Mouse (Mus musculus) R1 (cell line): ENCODE data around the gene Ldah.

Source experiments
- DNase-seq: peaks from one replicate; pipeline ENCODE4 v3.0.0-alpha.2; 2018; ENCODE audit warnings: low read depth, low spot score

Ldah gene

DNA sequence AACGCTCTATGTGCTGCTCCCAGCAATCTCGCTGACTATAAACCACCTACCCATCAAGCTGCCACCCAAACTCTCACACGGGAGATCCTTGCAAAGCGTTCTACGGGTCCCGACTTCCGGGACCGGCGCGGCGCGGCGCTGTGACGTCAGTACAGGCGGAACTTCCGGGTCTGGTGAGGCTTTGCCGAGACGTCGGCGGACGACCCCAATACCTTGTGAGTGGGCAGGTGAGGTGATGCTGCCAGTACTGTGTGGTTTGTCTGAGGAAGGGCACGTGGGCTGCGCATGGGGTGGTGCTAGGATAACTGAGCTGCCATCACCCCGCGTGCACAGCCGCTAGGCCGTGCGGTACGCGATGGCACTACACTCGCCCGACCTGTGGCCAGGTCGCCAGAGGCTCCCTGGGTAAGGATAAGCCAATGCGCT lies at the start of gene Ldah:
Ldah (plus strand) TSS at position 130 of the 426 bp plus-strand sequence.
- peak; percentile 90 for DNase-seq

- DNase-seq = no peak
Measured at GRCm38 (mm10) chr12:8167743-8168142, 40.2 kb upstream of the Ldah start.

DNA sequence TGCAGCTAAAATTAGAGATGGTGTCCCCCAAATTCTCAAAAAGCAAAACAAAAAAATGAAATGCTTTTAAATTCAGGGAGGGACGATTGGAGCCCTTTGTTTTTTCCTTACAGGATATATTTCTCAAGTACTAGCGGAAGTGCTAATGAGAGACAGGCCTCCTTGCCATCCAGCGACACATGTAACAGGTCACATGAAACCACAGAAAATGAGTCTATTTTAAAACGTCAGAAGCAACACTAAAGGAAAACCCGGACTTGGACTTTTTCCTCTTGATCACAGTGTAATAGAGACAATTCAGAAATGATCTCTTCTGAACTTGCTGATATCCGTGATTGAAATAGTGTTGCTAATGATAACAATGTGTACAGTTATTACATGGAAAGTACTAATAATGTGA lies 27.0 kb upstream of the Ldah start:
- no peak for DNase-seq

- DNase-seq = no peak
Measured at GRCm38 (mm10) chr12:8181744-8182143, 26.2 kb upstream of the Ldah start.

- DNase-seq = no peak
Measured at GRCm38 (mm10) chr12:8184518-8184917, 23.4 kb upstream of the Ldah start.

- DNase-seq = peak; percentile 33
Measured at GRCm38 (mm10) chr12:8188161-8188560, 19.7 kb upstream of the Ldah start.

GRCm38 (mm10) chr12:8188796-8189535 lies 18.9 kb upstream of the Ldah start:
- DNase-seq = peak; percentile 64

- DNase-seq = no peak
Measured at GRCm38 (mm10) chr12:8189722-8190121, 18.2 kb upstream of the Ldah start.

DNA sequence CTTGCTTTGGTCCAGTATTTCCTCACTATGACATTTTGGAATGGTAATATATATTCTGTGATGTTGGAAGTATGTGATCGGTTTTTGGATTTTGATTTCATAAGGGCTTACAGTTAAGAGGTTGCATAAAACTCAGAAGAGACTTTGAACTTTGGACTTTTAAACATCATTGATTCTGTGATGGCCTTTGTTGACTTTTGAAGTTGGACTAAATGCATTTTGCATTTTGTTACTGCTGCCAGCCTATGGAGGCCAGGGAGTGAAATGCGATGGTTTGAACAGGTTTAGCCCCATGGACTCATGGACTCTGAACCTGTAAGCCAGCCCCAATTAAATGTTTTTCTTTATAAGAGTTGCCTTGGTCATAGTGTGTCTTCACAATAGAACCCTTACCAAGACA lies 2.2 kb upstream of the Ldah start:
- DNase-seq = no peak

DNA sequence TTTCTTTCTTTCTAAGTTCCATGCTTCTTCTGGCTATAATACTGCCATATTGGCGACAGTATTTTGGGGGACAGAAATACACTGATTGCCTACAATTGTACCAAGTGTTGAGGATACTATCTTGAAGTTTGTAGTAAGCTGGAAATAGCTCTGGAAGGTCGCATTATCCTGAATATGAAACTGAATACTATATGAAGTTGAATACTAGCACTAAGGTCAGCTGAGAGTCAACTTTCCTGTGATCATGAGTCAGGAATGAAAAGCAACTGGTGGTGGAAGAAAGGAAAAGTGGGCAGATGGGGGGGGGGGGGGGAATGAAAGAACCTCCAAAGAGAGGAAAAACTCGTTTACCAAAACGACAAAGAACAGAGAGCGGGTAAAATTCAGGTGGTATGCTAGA lies 329 bp upstream of the Ldah start:
- DNase-seq = no peak

DNA sequence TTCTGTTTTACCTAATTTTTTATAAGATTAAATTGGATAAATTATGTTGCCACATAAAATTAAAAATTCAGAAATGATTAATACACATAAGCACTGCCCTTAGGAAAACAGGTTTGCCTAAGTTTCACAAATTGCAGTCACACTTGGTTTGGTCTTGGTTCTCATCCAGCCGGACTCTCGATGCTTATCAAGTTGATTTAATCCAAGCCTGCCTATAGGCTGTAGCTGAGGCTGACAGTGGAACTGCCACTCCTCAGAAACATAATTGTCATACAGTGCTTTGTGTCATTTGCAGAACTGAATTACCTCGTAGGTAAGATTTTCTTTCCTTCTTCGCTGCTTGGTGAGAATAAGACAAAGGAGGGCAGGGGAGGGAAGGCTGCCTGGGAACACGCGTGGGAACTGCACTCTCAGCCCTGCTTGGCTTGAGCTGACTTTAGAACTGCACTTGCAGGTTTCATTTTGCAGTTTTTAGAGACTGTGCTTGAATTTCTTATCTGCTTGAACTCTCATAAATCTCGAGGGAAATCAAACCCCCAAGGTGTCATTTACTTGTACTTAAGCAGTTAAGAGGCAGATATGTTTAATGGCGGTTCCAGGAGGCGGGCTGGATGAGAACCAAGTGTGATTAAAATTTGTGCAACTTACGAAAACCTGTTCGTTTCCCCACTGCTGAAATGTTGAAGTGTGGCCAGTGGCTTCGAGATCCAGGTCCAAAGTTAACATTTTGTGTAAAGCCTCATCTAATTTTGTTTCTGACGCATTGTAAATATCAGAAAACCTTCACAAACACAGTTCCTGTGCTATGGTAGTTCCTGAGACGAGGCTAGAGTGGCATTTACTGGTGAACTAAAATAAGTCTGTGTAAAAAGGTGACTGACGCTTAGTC lies 8.7 kb downstream of the Ldah start:
- DNase-seq = no peak

GRCm38 (mm10) chr12:8223036-8223435 lies 15.1 kb downstream of the Ldah start:
- no peak for DNase-seq

DNA sequence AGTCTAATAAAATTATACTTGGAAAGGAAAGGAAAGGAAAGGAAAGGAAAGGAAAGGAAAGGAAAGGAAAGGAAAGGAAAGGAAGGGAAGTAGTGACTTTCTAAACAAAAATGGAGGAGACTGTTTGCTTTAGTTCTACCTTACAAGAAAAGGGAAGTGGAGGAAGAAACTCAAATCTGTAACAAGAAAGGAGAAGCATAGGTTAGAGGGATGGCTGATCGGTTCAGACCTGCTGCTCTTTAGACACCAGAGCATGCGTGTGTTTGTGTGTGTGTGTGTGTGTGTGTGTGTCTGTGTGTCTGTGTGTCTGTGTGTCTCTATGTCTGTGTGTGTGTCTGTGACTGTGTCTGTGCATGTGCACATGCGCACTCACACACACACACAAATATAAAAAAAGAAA lies 23.2 kb downstream of the Ldah start:
- DNase-seq = no peak

- peak; percentile 25 for DNase-seq
Measured at GRCm38 (mm10) chr12:8232679-8233078, 24.8 kb downstream of the Ldah start.

GRCm38 (mm10) chr12:8242181-8242580 lies 34.3 kb downstream of the Ldah start:
- DNase-seq = no peak

DNA sequence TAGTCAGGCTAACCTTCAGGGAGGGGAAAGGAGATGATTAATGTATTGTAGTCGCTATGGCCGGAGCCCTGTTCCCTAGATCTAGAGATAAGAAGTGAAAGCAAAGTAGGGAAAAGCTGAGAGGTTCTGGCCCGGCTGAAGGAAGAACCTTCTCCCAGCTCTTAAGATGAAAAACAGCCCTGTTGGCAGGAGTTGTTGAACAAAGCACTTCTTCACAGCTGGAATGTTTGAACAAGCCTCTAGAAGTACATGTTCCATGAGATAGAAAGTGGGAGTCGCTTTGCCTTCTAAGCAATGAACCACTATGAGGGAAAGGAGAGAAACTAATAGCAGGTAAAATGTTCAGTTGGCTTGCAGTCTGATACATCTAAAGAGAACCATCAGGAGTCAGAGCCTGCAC lies 36.8 kb downstream of the Ldah start:
- no peak for DNase-seq

DNA sequence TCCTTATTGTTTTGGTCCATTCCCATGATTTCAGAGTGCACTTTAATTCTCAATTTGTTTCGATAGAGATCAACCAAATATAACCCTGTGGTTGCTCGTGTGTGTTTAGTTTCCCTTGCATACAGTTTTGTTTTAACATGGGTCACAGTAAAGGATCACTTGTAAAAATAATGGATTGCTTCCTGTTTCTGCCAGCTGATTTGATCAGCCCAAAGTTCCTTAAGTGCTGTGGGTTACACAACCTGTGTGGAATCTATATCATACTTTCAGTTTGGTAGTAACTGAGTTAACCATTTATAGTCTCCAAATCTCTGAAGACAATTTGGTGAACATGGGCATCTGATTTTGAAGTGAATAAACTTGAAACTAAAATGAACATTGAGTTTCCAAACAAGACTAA lies 52.4 kb downstream of the Ldah start:
- no peak for DNase-seq

DNA sequence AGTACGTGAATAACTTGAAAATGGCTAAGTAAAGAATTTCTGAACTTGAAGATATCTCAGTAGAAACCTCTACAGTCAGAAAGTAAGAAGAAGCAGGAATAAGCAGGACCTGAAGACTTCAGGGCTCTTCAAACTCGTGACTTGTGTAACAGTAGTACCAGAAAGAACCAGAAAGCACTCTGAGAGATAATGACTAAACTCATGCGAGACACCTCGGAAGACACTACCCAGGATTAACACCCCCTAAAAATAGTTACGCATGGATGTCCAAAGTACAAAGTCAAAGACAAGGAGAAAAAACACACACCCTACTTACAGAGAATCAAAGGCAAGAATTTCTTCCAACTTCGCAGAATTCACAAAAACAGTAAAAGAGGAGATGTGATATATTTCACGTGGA lies 58.4 kb downstream of the Ldah start:
- DNase-seq = no peak

GRCm38 (mm10) chr12:8269627-8270026 lies 61.7 kb downstream of the Ldah start:
- DNase-seq = no peak

DNA sequence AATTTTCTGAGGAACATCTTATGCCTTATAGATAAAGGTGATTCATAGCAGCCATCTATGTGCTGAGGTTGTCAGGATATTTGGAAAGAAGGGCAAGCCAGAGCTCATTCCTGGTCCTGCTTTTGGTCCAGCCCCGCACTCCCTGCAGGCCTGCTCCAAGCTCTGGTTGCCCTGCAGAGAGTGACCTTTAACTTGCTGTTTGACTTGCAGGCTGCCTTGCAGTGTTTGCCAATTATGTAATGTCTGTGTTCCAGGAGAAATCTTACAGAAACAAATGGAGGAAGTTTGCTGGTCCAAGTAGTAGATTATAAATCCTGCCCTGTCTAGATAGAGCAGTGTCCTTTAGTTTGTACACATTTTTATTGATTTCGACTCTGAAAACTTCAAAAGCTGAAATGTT lies 63.5 kb downstream of the Ldah start:
- DNase-seq = no peak

- no peak for DNase-seq
Measured at GRCm38 (mm10) chr12:8273471-8274171, 65.7 kb downstream of the Ldah start.

GRCm38 (mm10) chr12:8275424-8275823 lies 67.5 kb downstream of the Ldah start:
- DNase-seq = no peak
